Mouse (Mus musculus): ENCODE results near the gene Pacs2.

- TF ChIP-seq POLR2A (IDR thresholded peaks at IDR 0.05; ENCODE audit: low read depth, low read length) (no peak; the same call in 1 of the 2 replicates), CTCF (IDR thresholded peaks at IDR 0.05; ENCODE audit: extremely low read depth, insufficient read length, insufficient replicate concordance, low read depth, low read length) (no peak)
These were observed 551 bp downstream of the Pacs2 start for GRCm38 (mm10) chr12:113014561-113015556.
